Mouse (Mus musculus): ENCODE measurements at regions not wholly inside any gene's neighbourhood (a gene's known extent, or its start where the extent isn't known, plus 50 kb on each side); places are given as distances from the start of the nearest gene placed in this dataset.

GRCm38 (mm10) chr14:67149091-67149490 lies 1140.1 kb upstream of the Gulo start:
- Histone ChIP-seq H3K9ac (ENCODE audit: low read depth, low read length) (no peak overlapping the region), H3K36me3 (ENCODE audit: insufficient read depth, low read length) (no peaks in the 10 kb centered on the region), H3K27ac (no peak overlapping the region), H3K9me3 (replicated peaks; ENCODE audit: low read length) (no peaks in the 10 kb centered on the region), H3K4me2 (ENCODE audit: low read length) (no peak overlapping the region), H3K27me3 (ENCODE audit: insufficient read depth, low read length) (no peaks in the 10 kb centered on the region), H3K4me1 (replicated peaks; ENCODE audit: insufficient read depth, low read length) (no peaks in the 10 kb centered on the region), H3K4me3 (replicated peaks; ENCODE audit: low read depth, low read length) (no peak overlapping the region)
- ATAC-seq (replicated peaks; ENCODE audit: low FRiP score, low read depth) = no peak
- DNase-seq (ENCODE audit: low spot score) = no peak
- WGBS = 66% methylated on average over 8 of the region's 8 CpGs
- no peak for TF ChIP-seq CTCF (IDR thresholded peaks at IDR 0.05; ENCODE audit: low read depth)

GRCm38 (mm10) chr14:67146602-67147001 lies 1137.6 kb upstream of the Gulo start:
- no peaks in the 10 kb centered on the region for H3K9me3 ChIP-seq (replicated peaks; ENCODE audit: low read length)
- ATAC-seq (replicated peaks; ENCODE audit: low FRiP score, low read depth) = no peak
- no peak overlapping the region for H3K4me3 ChIP-seq (replicated peaks; ENCODE audit: low read depth, low read length)
- H3K27me3 ChIP-seq (ENCODE audit: insufficient read depth, low read length) = no peaks in the 10 kb centered on the region
- H3K27ac ChIP-seq = no peak overlapping the region
- WGBS = 53% methylated on average over 12 of the region's 12 CpGs
- no peak overlapping the region for H3K9ac ChIP-seq (ENCODE audit: low read depth, low read length)
- H3K4me2 ChIP-seq (ENCODE audit: low read length) = peak overlapping the region; percentile 10; the same call in 1 of the 2 replicates
- no peak for TF ChIP-seq CTCF (IDR thresholded peaks at IDR 0.05; ENCODE audit: low read depth)
- H3K4me1 ChIP-seq (replicated peaks; ENCODE audit: insufficient read depth, low read length) = no peaks in the 10 kb centered on the region
- DNase-seq (ENCODE audit: low spot score) = no peak
- no peaks in the 10 kb centered on the region for H3K36me3 ChIP-seq (ENCODE audit: insufficient read depth, low read length)

GRCm38 (mm10) chr14:67145046-67145445 lies 1136.0 kb upstream of the Gulo start:
- TF ChIP-seq CTCF (IDR thresholded peaks at IDR 0.05; ENCODE audit: low read depth) = no peak
- no peak for ATAC-seq (replicated peaks; ENCODE audit: low FRiP score, low read depth)
- H3K36me3 ChIP-seq (ENCODE audit: insufficient read depth, low read length) = no peaks in the 10 kb centered on the region
- H3K4me3 ChIP-seq (replicated peaks; ENCODE audit: low read depth, low read length) = no peak overlapping the region
- no peak overlapping the region for H3K9ac ChIP-seq (ENCODE audit: low read depth, low read length)
- H3K27ac ChIP-seq = no peak overlapping the region
- WGBS = 93% methylated on average over 6 of the region's 6 CpGs
- no peak for DNase-seq (ENCODE audit: low spot score)
- H3K4me1 ChIP-seq (replicated peaks; ENCODE audit: insufficient read depth, low read length) = no peaks in the 10 kb centered on the region; the same call in 1 of the 2 replicates
- H3K27me3 ChIP-seq (ENCODE audit: insufficient read depth, low read length) = no peaks in the 10 kb centered on the region
- no peaks in the 10 kb centered on the region for H3K9me3 ChIP-seq (replicated peaks; ENCODE audit: low read length)
- H3K4me2 ChIP-seq (ENCODE audit: low read length) = no peak overlapping the region

- no peak for TF ChIP-seq CTCF (IDR thresholded peaks at IDR 0.05; ENCODE audit: low read depth)
- no peak overlapping the region for H3K9ac ChIP-seq (ENCODE audit: low read depth, low read length)
- no peaks in the 10 kb centered on the region for H3K27me3 ChIP-seq (ENCODE audit: insufficient read depth, low read length)
- H3K9me3 ChIP-seq (replicated peaks; ENCODE audit: low read length) = no peaks in the 10 kb centered on the region
- WGBS = 82% methylated on average over 4 of the region's 4 CpGs
- H3K4me1 ChIP-seq (replicated peaks; ENCODE audit: insufficient read depth, low read length) = no peaks in the 10 kb centered on the region; the same call in 1 of the 2 replicates
- no peak overlapping the region for H3K4me3 ChIP-seq (replicated peaks; ENCODE audit: low read depth, low read length)
- H3K36me3 ChIP-seq (ENCODE audit: insufficient read depth, low read length) = no peaks in the 10 kb centered on the region
- no peak for ATAC-seq (replicated peaks; ENCODE audit: low FRiP score, low read depth)
- no peak for DNase-seq (ENCODE audit: low spot score)
- no peak overlapping the region for H3K27ac ChIP-seq
- H3K4me2 ChIP-seq (ENCODE audit: low read length) = no peak overlapping the region
Measured at GRCm38 (mm10) chr14:67144461-67144985, 1135.5 kb upstream of the Gulo start.

- Histone ChIP-seq H3K4me1 (replicated peaks; ENCODE audit: insufficient read depth, low read length) (no peaks in the 10 kb centered on the region; the same call in 1 of the 2 replicates), H3K9me3 (replicated peaks; ENCODE audit: low read length) (no peaks in the 10 kb centered on the region), H3K4me2 (ENCODE audit: low read length) (no peak overlapping the region), H3K36me3 (ENCODE audit: insufficient read depth, low read length) (no peaks in the 10 kb centered on the region), H3K4me3 (replicated peaks; ENCODE audit: low read depth, low read length) (no peak overlapping the region), H3K9ac (ENCODE audit: low read depth, low read length) (no peak overlapping the region), H3K27ac (no peak overlapping the region), H3K27me3 (ENCODE audit: insufficient read depth, low read length) (no peaks in the 10 kb centered on the region)
- 77% methylated on average over 6 of the region's 6 CpGs for WGBS
- ATAC-seq (replicated peaks; ENCODE audit: low FRiP score, low read depth) (no peak), DNase-seq (ENCODE audit: low spot score) (no peak)
- TF ChIP-seq CTCF (IDR thresholded peaks at IDR 0.05; ENCODE audit: low read depth) = no peak
Measured at GRCm38 (mm10) chr14:67143826-67144225, 1134.8 kb upstream of the Gulo start.

- no peak overlapping the region for H3K4me2 ChIP-seq (ENCODE audit: low read length)
- H3K36me3 ChIP-seq (ENCODE audit: insufficient read depth, low read length) = no peaks in the 10 kb centered on the region
- no peak overlapping the region for H3K9ac ChIP-seq (ENCODE audit: low read depth, low read length)
- H3K9me3 ChIP-seq (replicated peaks; ENCODE audit: low read length) = no peaks in the 10 kb centered on the region
- no peaks in the 10 kb centered on the region for H3K27me3 ChIP-seq (ENCODE audit: insufficient read depth, low read length)
- H3K4me1 ChIP-seq (replicated peaks; ENCODE audit: insufficient read depth, low read length) = no peaks in the 10 kb centered on the region; the same call in 1 of the 2 replicates
- H3K4me3 ChIP-seq (replicated peaks; ENCODE audit: low read depth, low read length) = no peak overlapping the region
- no peak for DNase-seq (ENCODE audit: low spot score)
- H3K27ac ChIP-seq = no peak overlapping the region
- WGBS = 82% methylated on average over 6 of the region's 6 CpGs
- no peak for ATAC-seq (replicated peaks; ENCODE audit: low FRiP score, low read depth)
- TF ChIP-seq CTCF (IDR thresholded peaks at IDR 0.05; ENCODE audit: low read depth) = no peak
Measured at GRCm38 (mm10) chr14:67142556-67143250, 1133.7 kb upstream of the Gulo start.

Measured in kidney, postnatal 0 days (tissue).